Mouse (Mus musculus) hindlimb bud, embryonic 11.5 days (tissue): ENCODE measurements around the gene Slco3a1.

ENCODE experiments used
- DNase-seq: peaks from one replicate; pipeline ENCODE4 v3.0.0-alpha.2; 2012; ENCODE audit warnings: low read depth, low spot score; ENCODE audit errors: extremely low spot score

Slco3a1 gene

GRCm38 (mm10) chr7:74491683-74492355, 62.8 kb downstream of the Slco3a1 start:
- DNase-seq = no peak

- no peak for DNase-seq
These were observed 66.4 kb downstream of the Slco3a1 start for GRCm38 (mm10) chr7:74488141-74488540.

- DNase-seq = no peak
These were observed 66.9 kb downstream of the Slco3a1 start for GRCm38 (mm10) chr7:74487727-74488126.

GRCm38 (mm10) chr7:74486083-74486482, 68.5 kb downstream of the Slco3a1 start:
- DNase-seq = no peak

- DNase-seq = no peak
These were observed 68.9 kb downstream of the Slco3a1 start for GRCm38 (mm10) chr7:74485669-74486068.

GRCm38 (mm10) chr7:74484024-74484385, 70.6 kb downstream of the Slco3a1 start:
- no peak for DNase-seq

- peak; percentile 22 for DNase-seq
These were observed 71.1 kb downstream of the Slco3a1 start for GRCm38 (mm10) chr7:74483294-74484023.

GRCm38 (mm10) chr7:74471740-74472139, 82.8 kb downstream of the Slco3a1 start:
- no peak for DNase-seq

GRCm38 (mm10) chr7:74466886-74467285, 87.7 kb downstream of the Slco3a1 start:
- no peak for DNase-seq

- no peak for DNase-seq
These were observed 89.9 kb downstream of the Slco3a1 start for GRCm38 (mm10) chr7:74464638-74465037.

GRCm38 (mm10) chr7:74462451-74462850, 92.1 kb downstream of the Slco3a1 start:
- no peak for DNase-seq

GRCm38 (mm10) chr7:74461736-74462135, 92.8 kb downstream of the Slco3a1 start:
- DNase-seq = no peak

- no peak for DNase-seq
These were observed 93.4 kb downstream of the Slco3a1 start for GRCm38 (mm10) chr7:74461146-74461545.

GRCm38 (mm10) chr7:74459812-74460211, 94.8 kb downstream of the Slco3a1 start:
- DNase-seq = no peak

- DNase-seq = no peak
These were observed 95.3 kb downstream of the Slco3a1 start for GRCm38 (mm10) chr7:74459277-74459676.

- DNase-seq = no peak
These were observed 95.9 kb downstream of the Slco3a1 start for GRCm38 (mm10) chr7:74458475-74459221.

- DNase-seq = no peak
These were observed 97.1 kb downstream of the Slco3a1 start for GRCm38 (mm10) chr7:74457347-74457975.

- DNase-seq = no peak
These were observed 97.8 kb downstream of the Slco3a1 start for GRCm38 (mm10) chr7:74456781-74457180.

- DNase-seq = no peak
These were observed 103.5 kb downstream of the Slco3a1 start for GRCm38 (mm10) chr7:74451047-74451446.

GRCm38 (mm10) chr7:74449802-74450201, 104.8 kb downstream of the Slco3a1 start:
- no peak for DNase-seq

- DNase-seq = no peak
These were observed 106.8 kb downstream of the Slco3a1 start for GRCm38 (mm10) chr7:74447781-74448180.
